Mouse (Mus musculus) gastrocnemius, postnatal 4 days (tissue): Measurements from ENCODE around the gene St7l. TPM values are rescaled to one million over a fixed set of nuclear protein-coding genes. Genes with fewer than 3 reads are reported as not detected.

Experiments used
- DNase-seq, 2 experiments: peaks; one replicate each; pipeline ENCODE4 v3.0.0; 2021 to 2022; ENCODE audit warnings: low spot score in 2 of 2, mixed read lengths in 2 of 2
- total RNA-seq, 2 experiments: library from RNA; stranded (reverse); gene quantifications; 2 replicates each; pipeline ENCODE4 v1.2.3; 2021

St7l gene
- total RNA-seq, 2 experiments from 2014 or later = 22.9 to 29.4 TPM

DNA sequence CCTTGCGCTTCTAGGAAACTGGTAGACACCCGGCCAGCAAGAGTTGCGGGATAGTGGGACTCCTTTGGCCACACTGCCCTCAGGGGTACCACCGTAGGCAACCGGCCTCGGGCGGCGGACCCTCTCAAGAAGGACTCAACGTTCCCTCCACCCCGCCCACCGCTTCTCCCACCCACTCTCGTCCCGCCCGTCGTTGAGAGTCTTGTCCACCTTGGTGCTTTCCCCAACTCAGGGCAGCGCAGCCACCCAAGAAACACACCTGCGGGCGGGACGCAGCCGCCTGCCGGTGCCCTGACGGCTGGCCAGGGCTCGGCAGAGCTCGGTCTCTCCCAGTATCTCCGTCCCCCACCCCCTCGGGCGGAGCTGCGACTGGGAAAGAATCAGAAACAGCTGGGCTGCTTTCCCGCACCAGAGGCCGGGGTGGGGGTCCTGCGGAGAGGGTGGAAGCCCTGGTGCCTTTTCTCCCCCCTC, 98.4 kb downstream of the St7l start:
- DNase-seq = peak in 1 of 2 experiments; percentile 50

DNA sequence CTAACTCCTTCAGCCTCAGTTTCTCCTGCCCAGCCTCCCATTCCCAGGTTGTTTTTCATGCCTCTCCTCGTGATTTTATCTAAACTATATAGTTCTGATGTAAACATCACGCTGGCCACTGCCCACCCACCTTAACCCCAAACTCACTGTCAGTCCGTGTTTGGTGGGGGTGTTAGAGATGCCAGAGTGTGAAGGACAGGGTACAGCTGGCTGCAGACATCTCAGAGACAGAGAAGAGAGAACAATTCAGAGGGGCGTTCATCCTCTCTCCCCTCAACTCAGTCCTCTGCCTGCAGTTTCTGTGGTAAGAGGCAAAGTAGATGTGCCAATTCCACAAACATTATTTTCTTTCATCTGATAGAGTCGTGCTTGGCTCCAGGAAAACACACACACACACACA, 99.1 kb downstream of the St7l start:
- no peak for DNase-seq

DNA sequence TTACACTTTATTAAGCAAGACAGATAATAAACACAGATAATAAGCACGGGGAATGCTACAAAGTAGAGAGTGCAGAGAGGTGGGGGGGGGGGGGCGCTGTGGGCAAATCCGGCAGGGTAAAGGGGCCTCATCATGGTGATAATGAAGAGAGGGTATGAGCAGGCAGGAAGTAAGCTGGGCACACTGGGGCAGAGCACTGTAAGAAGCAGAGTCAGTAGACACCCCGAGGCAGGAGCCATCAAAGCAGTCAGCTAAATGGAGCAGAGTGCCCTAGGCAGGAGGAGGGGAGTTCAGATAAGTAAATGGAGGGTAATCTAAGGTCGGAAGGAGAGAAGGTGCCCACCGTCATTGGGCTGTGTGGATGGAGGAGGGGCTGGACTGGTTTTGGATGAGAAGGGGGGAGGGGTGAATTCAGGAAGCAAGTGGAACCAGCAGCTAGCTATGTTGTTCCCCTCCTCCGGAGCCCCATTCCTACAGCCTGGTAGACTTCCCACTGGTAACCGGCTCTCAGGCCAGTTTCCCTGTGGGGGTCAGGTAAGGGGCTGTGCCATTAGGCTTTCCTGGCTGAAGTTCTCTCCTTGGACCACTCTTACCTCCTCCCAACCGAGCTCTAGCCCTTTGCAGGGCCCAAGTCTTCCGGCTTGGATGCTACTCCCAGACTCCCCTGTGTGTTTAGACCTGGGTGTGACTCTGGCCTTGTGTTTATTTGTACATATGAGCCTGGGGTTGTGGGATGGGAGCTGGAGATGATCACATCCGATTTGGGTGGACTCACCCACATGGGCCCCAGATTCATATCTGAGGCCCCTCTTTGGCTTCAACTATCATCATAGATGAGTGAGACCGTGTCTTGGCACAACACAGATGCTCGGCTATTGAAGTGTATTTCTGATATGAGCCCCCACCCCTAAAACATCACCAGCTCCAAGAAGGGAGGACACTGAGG, 99.8 kb downstream of the St7l start:
- no peak for DNase-seq

DNA sequence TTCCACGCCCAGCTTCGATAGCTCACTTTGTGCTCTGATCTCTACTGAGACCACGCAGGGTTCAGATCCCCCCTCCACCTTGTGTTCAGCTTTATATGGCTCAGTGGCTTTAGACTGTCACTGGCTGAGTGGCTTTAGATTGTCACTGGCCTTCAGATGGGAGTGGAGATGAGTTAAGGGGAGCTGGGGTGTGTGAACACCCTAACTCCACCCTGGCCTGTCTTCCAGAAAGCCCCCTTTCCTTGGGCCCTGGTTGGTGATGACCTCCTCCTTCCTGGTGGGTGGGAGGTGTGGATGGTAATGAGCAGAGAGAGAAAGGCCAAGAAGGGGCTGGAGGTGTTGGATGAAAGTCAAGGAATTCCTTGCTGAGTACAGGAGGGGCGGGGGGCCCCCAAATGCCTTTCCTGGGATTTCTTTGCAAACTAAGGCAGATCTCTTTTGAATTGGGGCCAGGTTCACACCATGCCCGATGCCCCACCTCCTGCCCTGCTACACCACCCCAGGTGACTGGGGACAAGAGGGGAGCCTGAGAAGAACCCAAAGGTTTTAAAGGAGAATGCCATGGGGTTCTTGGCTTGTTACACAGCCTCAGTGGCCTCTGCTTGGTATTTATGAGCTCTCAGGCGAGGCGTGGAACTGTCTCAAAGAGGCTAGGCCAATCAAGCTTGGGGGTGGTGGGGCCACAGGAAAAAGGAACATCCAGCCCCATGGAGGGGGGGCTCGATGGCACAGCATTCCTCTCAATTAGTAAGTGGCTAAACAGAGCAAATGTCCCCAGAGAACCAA, 101.5 kb downstream of the St7l start:
- DNase-seq = no peak

DNA sequence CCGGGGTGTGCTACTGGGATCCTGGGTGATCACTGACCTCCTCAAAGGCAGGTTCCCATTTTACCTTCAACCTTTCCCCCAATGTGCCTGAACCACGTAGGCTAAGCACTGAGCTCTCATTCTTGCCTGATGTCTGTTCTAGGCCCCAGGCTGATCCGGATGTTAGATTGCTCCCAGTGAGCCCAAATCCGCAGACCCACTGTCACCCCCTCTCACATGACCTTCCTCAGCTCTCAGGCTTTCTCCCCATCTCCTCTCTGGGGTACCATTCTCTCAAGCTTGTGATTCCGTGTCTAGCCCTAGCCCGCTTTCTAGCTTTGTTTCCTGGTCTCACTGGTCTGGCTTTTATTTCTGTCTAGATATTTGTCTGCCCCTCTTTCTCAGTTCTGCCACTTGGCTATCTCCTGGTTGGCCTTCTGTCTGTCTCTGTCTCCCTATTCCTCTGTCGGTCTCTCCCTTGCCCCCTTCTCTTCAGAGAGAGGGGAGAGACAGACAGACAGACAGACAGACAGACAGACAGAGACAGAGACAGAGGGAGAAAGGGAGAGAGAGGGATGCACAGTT, 102.3 kb downstream of the St7l start:
- DNase-seq = no peak

DNA sequence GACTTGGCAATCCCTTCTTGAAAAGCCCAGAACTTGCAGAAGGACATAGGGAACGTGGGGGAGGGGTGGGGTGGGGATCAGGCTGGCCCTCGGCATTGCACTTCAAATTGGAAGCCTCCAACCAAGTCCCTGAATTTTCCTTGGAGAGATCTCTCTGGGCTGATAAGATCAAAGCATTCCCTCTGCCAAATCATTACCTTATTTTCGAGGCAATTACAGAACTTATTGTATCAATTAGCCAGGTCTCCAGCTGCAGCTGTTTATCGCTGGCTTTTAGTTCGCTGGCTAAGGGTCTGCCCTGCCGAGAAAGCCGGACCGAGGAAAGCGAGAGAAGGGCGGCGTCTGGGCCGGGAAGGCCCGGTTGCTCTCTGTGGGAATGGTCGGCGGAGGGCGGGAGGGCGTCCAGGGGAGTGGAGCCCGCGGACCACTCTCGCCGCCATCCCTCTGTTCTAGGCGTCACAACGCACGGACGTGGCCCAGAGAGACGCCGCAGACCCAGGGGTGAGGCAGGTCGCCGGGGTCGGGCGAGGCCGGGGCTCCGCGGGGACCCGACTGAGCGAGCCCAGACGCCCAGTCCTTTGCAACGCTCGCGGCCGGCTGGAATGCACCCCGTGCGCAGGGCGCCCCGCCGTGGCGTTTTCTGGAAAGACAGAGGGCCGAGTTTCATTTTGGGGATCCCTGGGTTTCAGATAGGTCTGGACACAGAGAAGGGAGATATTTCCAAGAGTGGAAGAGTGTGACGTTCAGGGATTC, 103.9 kb downstream of the St7l start:
- DNase-seq = peak; percentile 91 to 92

Other genes with a start within 250 kb of the St7l start
- gene Slc16a1, start 225.3 kb upstream of the St7l start, total RNA-seq = 10 to 100 TPM; 28.5 to 36.1 TPM
- 10 to 100 TPM; 19.0 to 26.8 TPM for gene Ppm1j, start 82.9 kb upstream of the St7l start, total RNA-seq
- 1 to 10 TPM; 3.2 to 3.5 TPM for gene Fam19a3, start 82.2 kb upstream of the St7l start, total RNA-seq
- gene Rhoc, start 75.6 kb upstream of the St7l start, total RNA-seq = 100 to 1,000 TPM; 169 to 187 TPM
- 10 to 100 TPM; 17.0 to 18.9 TPM for gene Mov10, start 45.4 kb upstream of the St7l start, total RNA-seq
- gene Capza1, start 500 bp downstream of the St7l start, total RNA-seq = 10 to 100 TPM; 54.9 to 60.3 TPM
- 1 to 10 TPM; 3.2 to 3.4 TPM for gene Wnt2b, start 97.9 kb downstream of the St7l start, total RNA-seq
- 10 to 100 TPM; 19.5 to 21.1 TPM for gene Cttnbp2nl, start 189.1 kb downstream of the St7l start, total RNA-seq
- not detected for gene 4930564D02Rik, start 202.8 kb downstream of the St7l start, total RNA-seq